8 mouse cellular contexts compared by ENCODE assay signal in genomic region chr4:52438371-52438885, GRCm38 (mm10). TPM values are rescaled to one million over a fixed set of nuclear protein-coding genes. Genes with fewer than 3 reads are reported as not detected.
DNase-seq lines count a peak whose midpoint lies in the region; ATAC-seq lines count a peak whose summit lies in the region.

No protein-coding gene starts in this region.

- peak overlapping the region; percentile 65 for H3K4me2 ChIP-seq in lung, embryonic 15.5 days
- H3K4me2 ChIP-seq in embryonic facial prominence, embryonic 13.5 days = peak overlapping the region; percentile 78
- H3K4me2 ChIP-seq in intestine, embryonic 16.5 days (ENCODE audit: low read depth, low read length) = peak overlapping the region; percentile 45
- H3K4me2 ChIP-seq in neural tube, embryonic 13.5 days = peak overlapping the region; percentile 74

- ATAC-seq in lung, embryonic 15.5 days (ENCODE audit: borderline replicate concordance, extremely low read depth, low FRiP score, low TSS enrichment) = no peak
- ATAC-seq in embryonic facial prominence, embryonic 13.5 days (ENCODE audit: insufficient number of reproducible peaks, insufficient read depth, low FRiP score, low TSS enrichment, low read depth) = no peak
- ATAC-seq in intestine, embryonic 16.5 days = peak; percentile 75
- ATAC-seq in neural tube, embryonic 13.5 days (ENCODE audit: low read depth) = peak; percentile 78

- no peaks in the 10 kb centered on the region for H3K27me3 ChIP-seq in lung, embryonic 15.5 days
- H3K27me3 ChIP-seq in embryonic facial prominence, embryonic 13.5 days = no peaks in the 10 kb centered on the region
- H3K27me3 ChIP-seq in intestine, embryonic 16.5 days (replicated peaks; ENCODE audit: control insufficient read depth, insufficient read depth, low read length) = no peaks in the 10 kb centered on the region
- H3K27me3 ChIP-seq in neural tube, embryonic 13.5 days = no peaks in the 10 kb centered on the region

- H3K4me3 ChIP-seq in lung, embryonic 15.5 days = peak overlapping the region; percentile 93
- H3K4me3 ChIP-seq in embryonic facial prominence, embryonic 13.5 days = peak overlapping the region; percentile 81
- peak overlapping the region; percentile 90 for H3K4me3 ChIP-seq in intestine, embryonic 16.5 days (ENCODE audit: low read length)
- H3K4me3 ChIP-seq in neural tube, embryonic 13.5 days = peak overlapping the region; percentile 58

- H3K36me3 ChIP-seq in lung, embryonic 15.5 days = peaks cover 13% of the 10 kb centered on the region; the same call in 1 of the 2 replicates
- H3K36me3 ChIP-seq in embryonic facial prominence, embryonic 13.5 days = peaks cover 13% of the 10 kb centered on the region
- H3K36me3 ChIP-seq in intestine, embryonic 16.5 days (ENCODE audit: control insufficient read depth, insufficient read depth, low read length) = peaks cover 3% of the 10 kb centered on the region
- H3K36me3 ChIP-seq in neural tube, embryonic 13.5 days = peaks cover 14% of the 10 kb centered on the region

- H3K9ac ChIP-seq in lung, embryonic 15.5 days = peak overlapping the region; percentile 85
- H3K9ac ChIP-seq in embryonic facial prominence, embryonic 13.5 days = peak overlapping the region; percentile 81
- H3K9ac ChIP-seq in intestine, embryonic 16.5 days (ENCODE audit: low read depth, low read length) = peak overlapping the region; percentile 80
- peak overlapping the region; percentile 77 for H3K9ac ChIP-seq in neural tube, embryonic 13.5 days

- H3K4me1 ChIP-seq in lung, embryonic 15.5 days = peaks cover 5% of the 10 kb centered on the region
- peaks cover 8% of the 10 kb centered on the region for H3K4me1 ChIP-seq in embryonic facial prominence, embryonic 13.5 days
- H3K4me1 ChIP-seq in intestine, embryonic 16.5 days (ENCODE audit: control insufficient read depth, insufficient read depth, low read length) = peaks cover 4% of the 10 kb centered on the region; the same call in 1 of the 2 replicates
- H3K4me1 ChIP-seq in neural tube, embryonic 13.5 days (replicated peaks) = peaks cover 10% of the 10 kb centered on the region

- no peaks in the 10 kb centered on the region for H3K9me3 ChIP-seq in lung, embryonic 15.5 days
- H3K9me3 ChIP-seq in embryonic facial prominence, embryonic 13.5 days = no peaks in the 10 kb centered on the region
- H3K9me3 ChIP-seq in intestine, embryonic 16.5 days (ENCODE audit: control insufficient read depth, low read length) = no peaks in the 10 kb centered on the region
- H3K9me3 ChIP-seq in neural tube, embryonic 13.5 days = no peaks in the 10 kb centered on the region

- no peak for DNase-seq in lung, postnatal 10 days
- no peak for DNase-seq in frontal cortex, postnatal 36 days (ENCODE audit: low spot score in 2 of 2)
- no peak for DNase-seq in urinary bladder, postnatal 14 days (ENCODE audit: low spot score)
- DNase-seq in cerebellum, adult 18-20 months = no peak

- H3K27ac ChIP-seq in lung, embryonic 15.5 days = peak overlapping the region; percentile 77
- H3K27ac ChIP-seq in embryonic facial prominence, embryonic 13.5 days = peak overlapping the region; percentile 81
- peak overlapping the region; percentile 77 for H3K27ac ChIP-seq in intestine, embryonic 16.5 days (ENCODE audit: low read length)
- H3K27ac ChIP-seq in neural tube, embryonic 13.5 days (replicated peaks) = peak overlapping the region; percentile 85

- under 1% methylated on average over 20 of the region's 20 CpGs for WGBS in lung, embryonic 15.5 days
- under 1% methylated on average over 20 of the region's 20 CpGs for WGBS in embryonic facial prominence, embryonic 13.5 days
- under 1% methylated on average over 20 of the region's 20 CpGs for WGBS in intestine, embryonic 16.5 days
- under 1% methylated on average over 20 of the region's 20 CpGs for WGBS in neural tube, embryonic 13.5 days

RNA-seq across cellular contexts. Expression of gene Smc2, which starts 0.6 kb away (rescaled TPM):
- polyA plus RNA-seq in lung, embryonic 15.5 days (2015; fragmentation: Nextera tagmentation; extraction: Ambion mirVana) = 218 and 224 TPM in 2 replicates
- polyA plus RNA-seq in embryonic facial prominence, embryonic 13.5 days (2015; fragmentation: Nextera tagmentation; extraction: Ambion mirVana) = 199 and 229 TPM in 2 replicates
- 98.2 and 131 TPM in 2 replicates for polyA plus RNA-seq in intestine, embryonic 16.5 days (2015; fragmentation: Nextera tagmentation; extraction: Ambion mirVana)
- polyA plus RNA-seq in neural tube, embryonic 13.5 days (2015; fragmentation: Nextera tagmentation; extraction: Ambion mirVana) = 52.5 and 73.3 TPM in 2 replicates

RNA-seq across cellular contexts. Expression of gene Vma21-ps, which starts 58.6 kb away (rescaled TPM):
- polyA plus RNA-seq in lung, embryonic 15.5 days (2015; fragmentation: Nextera tagmentation; extraction: Ambion mirVana) = 1.9 TPM in 2 replicates
- polyA plus RNA-seq in embryonic facial prominence, embryonic 13.5 days (2015; fragmentation: Nextera tagmentation; extraction: Ambion mirVana) = 1.6 and 4.4 TPM in 2 replicates
- 1.4 and 2.0 TPM in 2 replicates for polyA plus RNA-seq in intestine, embryonic 16.5 days (2015; fragmentation: Nextera tagmentation; extraction: Ambion mirVana)
- polyA plus RNA-seq in neural tube, embryonic 13.5 days (2015; fragmentation: Nextera tagmentation; extraction: Ambion mirVana) = 1.5 and 4.0 TPM in 2 replicates

Comparison
In these comparisons a context has a peak if more than half of its experiments do, and no peak if none do; other contexts are left out.
1. ATAC-seq: peak in intestine, embryonic 16.5 days (single experiment) and neural tube, embryonic 13.5 days (single experiment); none in lung, embryonic 15.5 days (single experiment) and embryonic facial prominence, embryonic 13.5 days (single experiment).
2. Peak in every context shown above with its lines, with median percentiles within 50 percentile points of each other: H3K27ac ChIP-seq, H3K4me2 ChIP-seq, H3K4me3 ChIP-seq and H3K9ac ChIP-seq.